Mouse (Mus musculus) limb, embryonic 10.5 days (tissue): ENCODE data around the gene Glt8d1. TPM values are rescaled to one million over a fixed set of nuclear protein-coding genes. Genes with fewer than 3 reads are reported as not detected.

ENCODE experiments used
- DNase-seq: peaks from one replicate; pipeline ENCODE4 v3.0.0-alpha.2; 2017; ENCODE audit warnings: low spot score
- H3K27ac ChIP-seq: fragments of 300-500 bp; sonication (generic); 2 replicates; pipeline ENCODE4 v1.5.1; 2016; ENCODE audit warnings: mild to moderate bottlenecking
- H3K27me3 ChIP-seq: fragments of 300-500 bp; sonication (generic); 2 replicates; pipeline ENCODE4 v1.6.1; 2016; ENCODE audit warnings: low read depth, mild to moderate bottlenecking; ENCODE audit not compliant: poor library complexity, severe bottlenecking
- H3K36me3 ChIP-seq: fragments of 300-500 bp; sonication (generic); 2 replicates; pipeline ENCODE4 v1.6.1; 2016; ENCODE audit warnings: mild to moderate bottlenecking, moderate library complexity
- H3K4me1 ChIP-seq: fragments of 300-500 bp; sonication (generic); 2 replicates; pipeline ENCODE4 v1.6.1; 2016
- H3K4me3 ChIP-seq: fragments of 300-500 bp; sonication (generic); 2 replicates; pipeline ENCODE4 v1.5.1; 2016; ENCODE audit warnings: mild to moderate bottlenecking, moderate library complexity
- H3K9me3 ChIP-seq: fragments of 300-500 bp; sonication (generic); replicated peaks from 2 replicates; pipeline ENCODE4 v1.6.1; 2016; ENCODE audit warnings: mild to moderate bottlenecking
- WGBS: fragments of 180-500 bp; shearing (Covaris S2); methylation state at CpG from one replicate; pipeline ENCODE4 v1.1.7; 2016; 5-methylcytosine and 5-hydroxymethylcytosine counted together
- polyA plus RNA-seq: library from polyadenylated mRNA; unstranded; fragments of >200 nt; fragmentation: Nextera tagmentation; extraction: Ambion mirVana; gene quantifications from 2 replicates; pipeline ENCODE4 v1.2.1, GENCODE M21; 2016

Glt8d1 gene
- polyA plus RNA-seq = 28.4 and 38.2 TPM in 2 replicates

DNA sequence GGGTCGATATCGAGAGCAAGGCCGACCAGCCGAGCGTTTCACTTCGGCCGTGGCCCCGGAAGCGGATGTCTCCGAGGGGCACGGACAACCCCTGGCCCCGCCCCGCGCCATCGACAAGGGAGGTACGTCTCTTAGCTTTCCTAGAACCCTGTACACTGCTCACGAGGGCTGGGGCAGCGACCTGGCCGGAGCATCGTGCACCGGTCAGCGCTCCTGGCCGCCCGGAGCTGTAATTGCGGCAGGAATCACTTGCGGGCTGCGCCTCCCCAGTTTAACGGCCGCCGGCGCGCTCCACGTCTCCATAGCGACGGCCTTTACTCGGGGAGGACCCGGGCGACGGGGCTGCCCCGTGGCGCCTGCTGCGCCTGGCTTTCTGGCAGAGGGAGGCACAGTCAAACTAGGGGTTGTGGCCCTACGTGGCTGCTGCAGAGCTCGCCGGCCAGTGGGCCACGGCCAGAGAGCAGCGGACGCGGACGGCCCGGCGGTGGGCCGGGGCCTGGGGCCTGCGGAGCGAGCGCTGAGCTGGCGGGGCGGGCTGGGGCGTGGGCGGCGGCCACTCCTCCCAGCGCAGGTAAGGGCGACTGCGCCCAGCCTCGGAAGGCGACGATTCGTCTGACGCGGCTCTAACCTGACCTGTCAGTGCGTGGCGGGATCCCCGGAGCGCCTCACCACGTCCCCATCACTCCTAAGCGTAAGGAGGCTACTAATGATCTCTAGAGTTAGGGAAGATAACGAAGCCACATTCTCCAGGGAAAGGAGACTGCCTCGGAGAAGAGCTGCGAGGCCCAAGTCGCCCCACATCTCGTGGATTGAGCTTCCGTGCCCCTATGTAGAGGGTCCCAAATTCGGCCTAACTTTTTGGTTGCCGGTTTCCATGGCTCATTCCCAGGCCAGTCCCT is at the start of gene Glt8d1, which contains the start of gene Spcs1:
Gene Glt8d1, plus strand, starts transcription at position 94 of the 899 bp plus-strand sequence.
Gene Spcs1, minus strand, starts transcription at position 366 of the 899 bp plus-strand sequence.
- peak within 1 kb of the TSS; percentile 98 for H3K4me3 ChIP-seq
- DNase-seq = peak; percentile 90
- H3K9me3 ChIP-seq = no peaks in the 10 kb centered on the region

DNA sequence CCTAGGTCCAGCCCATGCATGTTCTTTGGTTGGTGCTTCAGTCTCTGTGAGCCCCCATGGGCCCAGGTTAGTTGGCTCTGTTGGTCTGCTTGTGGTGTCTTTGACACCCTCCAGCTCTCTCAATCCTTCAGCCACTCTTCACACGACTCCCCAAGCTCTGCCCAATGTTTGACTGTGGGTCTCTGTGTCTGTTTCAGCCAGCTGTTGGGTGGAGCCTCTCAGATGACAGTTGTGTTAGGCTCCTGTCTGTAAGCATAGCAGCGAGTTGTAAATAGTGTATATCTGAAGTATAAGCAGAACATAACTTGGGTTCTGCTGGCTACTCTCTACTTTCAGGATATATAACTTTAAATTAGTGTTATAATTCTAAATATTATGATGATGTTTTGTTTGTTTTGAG is 42.7 kb upstream of the Glt8d1 start:
- Histone ChIP-seq H3K27ac (no peak overlapping the region), H3K36me3 (peaks cover 42% of the 10 kb centered on the region), H3K4me3 (no peak overlapping the region), H3K9me3 (no peaks in the 10 kb centered on the region), H3K27me3 (no peaks in the 10 kb centered on the region), H3K4me1 (no peaks in the 10 kb centered on the region)
- no peak for DNase-seq
- WGBS = 81% methylated on average over 2 of the region's 2 CpGs

More for the DNA sequence above, at the start of gene Glt8d1, which contains the start of gene Spcs1:
- H3K27me3 ChIP-seq = no peaks in the 10 kb centered on the region
- under 1% methylated on average over 84 of the region's 84 CpGs for WGBS
- H3K36me3 ChIP-seq = peaks cover 30% of the 10 kb centered on the region
- peaks cover 16% of the 10 kb centered on the region for H3K4me1 ChIP-seq
- H3K27ac ChIP-seq = peak within 1 kb of the TSS; percentile 96

DNA sequence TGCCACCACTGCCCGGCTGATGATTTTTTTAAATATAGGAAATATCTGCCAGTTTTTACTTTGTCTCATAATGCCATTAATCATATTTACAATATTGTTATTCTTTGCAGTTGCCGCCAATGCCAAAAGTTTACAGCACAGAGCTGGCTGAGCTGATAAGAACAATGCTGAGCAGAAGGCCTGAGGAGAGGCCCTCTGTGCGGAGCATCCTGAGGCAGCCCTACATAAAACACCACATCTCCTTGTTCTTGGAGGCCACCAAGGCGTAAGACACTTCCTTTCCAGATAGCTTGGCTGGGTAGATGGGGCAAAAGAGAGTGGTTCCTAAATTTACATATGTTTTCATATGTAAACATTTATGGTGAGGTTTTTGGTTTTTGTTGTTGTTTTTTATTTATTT is 42.2 kb upstream of the Glt8d1 start:
- no peaks in the 10 kb centered on the region for H3K27me3 ChIP-seq
- H3K4me3 ChIP-seq = no peak overlapping the region
- WGBS = 92% methylated on average over 4 of the region's 4 CpGs
- peaks cover 39% of the 10 kb centered on the region for H3K36me3 ChIP-seq
- no peaks in the 10 kb centered on the region for H3K4me1 ChIP-seq
- no peaks in the 10 kb centered on the region for H3K9me3 ChIP-seq
- DNase-seq = no peak
- H3K27ac ChIP-seq = no peak overlapping the region

DNA sequence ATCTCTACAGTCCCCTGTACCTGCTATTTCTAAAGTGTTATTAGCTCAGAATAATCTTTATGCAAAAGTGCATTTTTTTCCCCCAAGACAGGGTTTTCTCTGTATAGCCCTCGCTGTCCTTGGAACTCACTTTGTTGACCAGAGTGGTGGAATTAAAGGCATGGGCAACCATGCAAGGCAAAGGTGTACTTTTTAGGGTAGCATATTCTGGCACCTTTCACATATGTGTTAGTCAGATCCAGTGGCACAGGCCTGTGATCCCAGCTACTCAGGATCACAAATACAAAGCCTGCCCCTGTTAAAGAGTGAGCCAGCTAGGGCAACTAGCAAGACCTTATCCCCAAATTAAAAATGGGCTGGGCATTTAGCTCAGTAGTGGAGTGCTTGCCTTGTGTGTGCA is 40.8 kb upstream of the Glt8d1 start:
- no peaks in the 10 kb centered on the region for H3K4me1 ChIP-seq
- H3K36me3 ChIP-seq = peaks cover 33% of the 10 kb centered on the region
- H3K4me3 ChIP-seq = no peak overlapping the region
- 91% methylated on average over 1 of the region's 1 CpGs for WGBS
- DNase-seq = no peak
- H3K27ac ChIP-seq = no peak overlapping the region
- no peaks in the 10 kb centered on the region for H3K27me3 ChIP-seq
- H3K9me3 ChIP-seq = no peaks in the 10 kb centered on the region

DNA sequence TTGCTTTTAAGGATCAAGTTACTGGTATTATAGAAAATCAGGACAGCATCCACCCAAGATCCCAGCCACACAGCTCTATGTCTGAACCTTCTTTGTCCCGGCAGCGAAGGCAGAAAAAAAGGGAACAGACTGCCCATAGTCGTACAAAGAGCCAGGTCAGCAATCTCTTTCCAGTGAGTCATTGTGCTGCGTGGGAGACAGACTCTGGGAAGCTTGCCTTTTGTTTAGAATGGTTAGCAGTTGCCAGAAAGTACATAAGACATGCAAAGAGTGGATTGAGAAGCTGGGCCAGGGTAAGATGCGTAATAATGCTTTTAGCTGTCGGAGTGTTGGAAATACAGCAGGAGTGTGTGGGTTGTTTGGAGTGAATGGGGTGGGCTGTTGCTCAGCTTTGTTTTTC is 27.0 kb upstream of the Glt8d1 start:
- Histone ChIP-seq H3K27ac (no peak overlapping the region), H3K4me3 (no peak overlapping the region), H3K36me3 (peaks cover 51% of the 10 kb centered on the region), H3K27me3 (no peaks in the 10 kb centered on the region), H3K4me1 (no peaks in the 10 kb centered on the region), H3K9me3 (no peaks in the 10 kb centered on the region)
- WGBS = 92% methylated on average over 6 of the region's 6 CpGs
- no peak for DNase-seq

DNA sequence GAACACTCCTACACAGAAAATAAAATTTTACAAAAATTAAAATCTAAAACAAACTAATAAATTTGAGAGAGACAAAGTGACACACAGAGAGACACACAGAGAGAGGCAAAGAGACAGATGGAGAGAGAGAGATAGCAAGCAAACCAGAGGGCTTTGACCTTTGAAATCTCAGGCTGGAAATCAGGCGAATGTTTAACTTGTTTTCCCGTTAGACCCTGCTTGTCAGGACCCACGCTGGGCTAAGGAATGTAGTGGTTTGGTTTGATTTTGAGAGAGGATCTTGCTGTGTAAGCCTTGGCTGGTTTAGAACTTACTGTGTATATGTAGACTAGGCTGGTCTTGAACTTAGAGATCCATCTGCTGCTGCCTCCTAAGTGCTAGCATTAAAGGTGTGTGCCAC is 25.0 kb upstream of the Glt8d1 start:
- Histone ChIP-seq H3K4me1 (no peaks in the 10 kb centered on the region), H3K36me3 (peaks cover 48% of the 10 kb centered on the region), H3K4me3 (no peak overlapping the region), H3K27me3 (no peaks in the 10 kb centered on the region), H3K9me3 (no peaks in the 10 kb centered on the region), H3K27ac (no peak overlapping the region)
- DNase-seq = no peak
- 81% methylated on average over 3 of the region's 3 CpGs for WGBS

DNA sequence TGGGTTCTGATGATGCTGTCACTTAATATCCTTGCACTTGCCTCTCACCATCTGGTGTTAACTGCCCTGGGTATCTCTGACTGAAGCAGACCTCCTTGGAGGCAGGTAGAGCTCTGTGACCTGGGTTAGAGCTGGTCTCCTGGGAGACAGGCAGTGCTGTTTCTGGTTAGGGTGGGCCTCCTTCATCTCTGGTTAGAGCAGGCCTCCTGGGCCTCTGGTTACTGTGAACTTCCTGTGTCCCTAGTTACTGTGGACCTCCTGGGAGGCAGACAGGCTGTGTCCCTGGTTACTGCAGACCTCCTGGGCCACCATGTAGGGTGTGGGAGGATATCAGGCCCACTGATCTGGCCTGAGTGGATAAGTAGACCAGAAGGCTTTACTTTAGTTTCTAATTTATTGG is 4.8 kb upstream of the Glt8d1 start:
- H3K4me1 ChIP-seq = peaks cover 8% of the 10 kb centered on the region
- H3K4me3 ChIP-seq = no peak overlapping the region
- no peaks in the 10 kb centered on the region for H3K27me3 ChIP-seq
- no peaks in the 10 kb centered on the region for H3K9me3 ChIP-seq
- no peak for DNase-seq
- peaks cover 30% of the 10 kb centered on the region for H3K36me3 ChIP-seq
- H3K27ac ChIP-seq = no peak overlapping the region

DNA sequence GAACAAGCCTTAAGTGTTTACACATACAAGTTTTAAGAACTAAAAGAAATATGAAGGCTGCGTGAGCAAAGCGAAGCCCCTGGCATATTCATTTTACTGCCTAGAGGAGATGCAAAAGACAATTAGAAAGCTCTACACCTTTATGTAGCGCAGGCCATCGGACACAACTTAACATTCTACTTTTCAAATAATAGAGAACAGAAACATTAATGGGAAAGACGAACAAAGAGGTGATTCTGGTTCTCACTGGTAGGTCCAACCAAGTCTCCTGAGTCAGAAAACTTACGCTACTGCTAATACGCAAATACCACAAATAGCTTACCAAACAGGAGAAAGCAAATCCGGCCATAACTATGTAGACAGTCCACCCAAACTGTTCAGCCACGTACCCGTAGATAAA is 844 bp upstream of the Glt8d1 start:
- WGBS = 67% methylated on average over 10 of the region's 10 CpGs
- H3K27ac ChIP-seq = peak overlapping the region; percentile 96; the same call in 1 of the 2 replicates
- peaks cover 16% of the 10 kb centered on the region for H3K4me1 ChIP-seq
- H3K36me3 ChIP-seq = peaks cover 33% of the 10 kb centered on the region
- H3K9me3 ChIP-seq = no peaks in the 10 kb centered on the region
- DNase-seq = no peak
- peak overlapping the region; percentile 98 for H3K4me3 ChIP-seq
- H3K27me3 ChIP-seq = no peaks in the 10 kb centered on the region

DNA sequence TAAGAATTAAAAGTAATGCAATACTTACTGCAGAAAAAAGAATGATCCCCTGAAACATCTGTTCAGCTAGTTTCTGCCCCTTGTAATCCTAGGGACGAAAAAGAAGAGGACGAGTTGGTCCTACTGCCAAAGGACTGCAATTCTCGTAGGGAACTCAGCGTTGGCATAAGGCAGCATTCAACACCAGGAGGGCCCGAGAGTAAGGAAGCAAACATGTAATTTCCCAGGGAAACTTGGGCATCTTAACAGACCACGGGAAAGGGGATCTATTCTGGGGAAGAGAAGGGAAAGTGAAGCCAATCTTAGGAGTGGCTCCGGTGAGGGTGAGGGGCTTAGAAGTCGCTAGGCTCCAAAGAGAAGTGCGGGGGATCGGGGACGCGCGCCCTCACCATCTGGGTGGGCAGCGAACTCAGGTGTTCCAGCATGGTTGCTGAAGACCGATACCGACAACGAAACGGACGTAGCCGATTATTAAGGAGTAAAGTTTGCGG is 339 bp upstream of the Glt8d1 start:
- Histone ChIP-seq H3K27me3 (no peaks in the 10 kb centered on the region), H3K9me3 (no peaks in the 10 kb centered on the region), H3K36me3 (peaks cover 33% of the 10 kb centered on the region), H3K4me3 (peak overlapping the region; percentile 98), H3K27ac (peak overlapping the region; percentile 96), H3K4me1 (peaks cover 16% of the 10 kb centered on the region)
- DNase-seq = no peak
- WGBS = under 1% methylated on average over 21 of the region's 21 CpGs

DNA sequence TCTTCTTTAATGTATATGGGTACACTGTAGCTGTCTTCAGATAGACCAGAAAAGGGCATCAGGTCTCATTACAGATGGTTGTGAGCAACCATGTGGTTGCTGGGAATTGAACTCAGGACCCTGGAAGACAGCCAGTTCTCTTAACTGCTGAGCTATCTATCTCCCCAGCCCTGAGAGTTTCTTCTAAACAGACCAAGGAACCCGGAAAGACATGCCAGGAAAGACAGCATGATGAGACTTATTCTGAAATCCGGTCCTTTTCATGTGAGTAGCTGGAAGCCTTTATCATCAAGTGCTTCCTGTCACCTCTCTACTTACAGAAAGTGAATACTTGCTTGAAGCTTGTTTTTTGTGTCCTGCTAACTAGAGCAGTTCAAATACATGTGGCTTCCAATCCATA is 3.3 kb downstream of the Glt8d1 start:
- 89% methylated on average over 2 of the region's 2 CpGs for WGBS
- no peaks in the 10 kb centered on the region for H3K27me3 ChIP-seq
- peaks cover 16% of the 10 kb centered on the region for H3K4me1 ChIP-seq
- H3K4me3 ChIP-seq = no peak overlapping the region
- no peaks in the 10 kb centered on the region for H3K9me3 ChIP-seq
- no peak for DNase-seq
- H3K27ac ChIP-seq = no peak overlapping the region
- H3K36me3 ChIP-seq = peaks cover 33% of the 10 kb centered on the region

DNA sequence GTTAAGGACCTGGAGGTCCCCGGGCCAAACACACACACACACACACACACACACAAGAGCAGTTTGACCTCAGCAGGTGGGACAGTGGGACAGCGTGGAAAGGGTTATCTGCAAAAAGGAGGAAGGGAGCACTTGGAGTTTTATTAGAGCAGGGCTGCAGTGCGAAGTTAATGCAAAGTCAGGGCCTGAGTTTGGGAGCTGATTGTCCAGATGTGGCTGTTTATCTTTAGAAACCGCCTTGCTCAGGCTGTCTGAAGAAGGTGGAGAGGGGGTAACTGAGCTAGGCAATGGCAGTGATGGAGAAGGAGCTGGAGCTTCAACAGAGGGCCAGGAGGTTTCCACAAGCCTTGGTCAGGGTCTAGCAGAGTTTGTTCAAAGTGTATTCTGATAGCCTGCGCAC is 5.6 kb downstream of the Glt8d1 start:
- H3K9me3 ChIP-seq = no peaks in the 10 kb centered on the region
- WGBS = 67% methylated on average over 5 of the region's 5 CpGs
- H3K27ac ChIP-seq = no peak overlapping the region
- peaks cover 54% of the 10 kb centered on the region for H3K36me3 ChIP-seq
- DNase-seq = no peak
- H3K4me3 ChIP-seq = no peak overlapping the region
- peaks cover 8% of the 10 kb centered on the region for H3K4me1 ChIP-seq
- H3K27me3 ChIP-seq = no peaks in the 10 kb centered on the region

DNA sequence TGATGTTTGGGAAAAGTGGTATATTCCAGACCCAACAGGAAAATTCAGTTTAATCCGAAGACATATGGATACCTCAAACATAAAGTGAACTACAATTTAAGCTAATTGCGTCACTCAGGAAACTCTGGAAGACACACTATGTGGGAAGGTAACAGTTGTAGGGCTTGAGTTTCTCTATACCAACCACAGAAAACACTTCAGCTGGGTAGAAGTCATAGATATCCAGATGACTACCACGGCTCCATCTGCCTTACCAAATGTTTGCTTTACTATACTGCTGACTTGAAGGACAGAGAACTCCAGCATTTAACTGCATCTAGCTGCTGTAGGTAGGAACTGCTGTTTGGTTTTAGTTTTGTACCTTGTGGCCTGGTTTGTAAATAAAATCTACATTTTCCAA is 10.4 kb downstream of the Glt8d1 start:
- Histone ChIP-seq H3K4me3 (no peak overlapping the region), H3K36me3 (peaks cover 97% of the 10 kb centered on the region), H3K27ac (no peak overlapping the region), H3K9me3 (no peaks in the 10 kb centered on the region), H3K27me3 (no peaks in the 10 kb centered on the region), H3K4me1 (no peaks in the 10 kb centered on the region)
- 92% methylated on average over 3 of the region's 3 CpGs for WGBS
- DNase-seq = no peak

DNA sequence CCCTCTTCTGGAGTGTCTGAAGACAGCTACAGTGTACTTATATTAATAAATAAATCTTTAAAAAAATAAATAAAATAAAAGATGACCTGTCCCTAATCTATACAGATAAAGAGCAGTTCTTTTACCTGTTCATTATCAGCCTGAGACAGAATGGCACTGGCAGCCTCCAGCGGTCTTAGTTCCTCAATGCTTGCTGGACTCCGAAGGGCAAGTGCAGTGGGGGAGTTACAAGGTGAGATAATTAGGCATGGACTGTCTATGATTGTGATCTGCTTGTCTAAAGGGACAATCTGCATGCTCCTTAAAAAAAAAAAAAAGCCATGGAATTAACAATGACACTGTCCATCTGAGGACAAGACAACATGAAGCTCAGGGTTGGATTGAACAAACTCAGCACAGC is 12.7 kb downstream of the Glt8d1 start:
- H3K36me3 ChIP-seq = peaks cover 92% of the 10 kb centered on the region
- H3K4me1 ChIP-seq = peaks cover 13% of the 10 kb centered on the region
- H3K27me3 ChIP-seq = no peaks in the 10 kb centered on the region
- no peak for DNase-seq
- 98% methylated on average over 2 of the region's 2 CpGs for WGBS
- no peak overlapping the region for H3K27ac ChIP-seq
- no peaks in the 10 kb centered on the region for H3K9me3 ChIP-seq
- H3K4me3 ChIP-seq = no peak overlapping the region
